In the genomic region with DNA sequence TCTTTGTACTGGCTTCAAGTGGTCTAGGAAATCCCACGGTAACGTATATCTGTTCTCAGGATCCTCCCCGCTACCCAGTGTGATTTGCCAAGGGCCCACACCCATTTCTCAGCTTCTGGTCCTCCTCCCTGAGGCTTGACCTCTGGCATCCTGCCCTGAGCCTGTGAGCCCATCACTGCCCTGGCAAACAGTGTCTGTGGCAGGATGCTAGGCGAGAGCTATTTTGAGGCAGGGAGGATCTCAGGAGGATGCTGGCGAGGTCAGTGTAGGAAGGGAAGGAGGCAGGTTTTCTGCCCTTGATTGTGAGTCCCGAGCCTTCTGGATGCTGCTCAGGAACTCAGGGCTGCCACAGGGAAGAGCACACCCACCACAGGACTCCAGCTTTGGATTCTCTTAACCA, we compare ENCODE assay signal across 13 mouse cellular contexts. TPM values are rescaled to one million over a fixed set of nuclear protein-coding genes. Genes with fewer than 3 reads are reported as not detected.
A peak's percentile ranks its signal among the peaks of the same experiment; 100 is the strongest.
DNase-seq lines count a peak whose midpoint lies in the region; ATAC-seq and TF ChIP-seq lines count a peak whose summit lies in the region.
"Had no signal": no experiment of that assay in that cellular context is flagged by ENCODE, and none has a peak within 500 bp of the region (broad histone marks: within the 10 kb centered on the region; RNA-seq: fewer than 3 reads in every experiment).

No protein-coding gene starts in this region.

- H3K27ac ChIP-seq in kidney, postnatal 0 days = 0 out of 2 replicates have a peak overlapping the region, but pooled peaks have one; percentile 44
- H3K27ac ChIP-seq in hindbrain, embryonic 16.5 days (ENCODE audit: low read depth, low read length) = no peak overlapping the region
- H3K27ac ChIP-seq: forebrain, embryonic 10.5 days; hindbrain, embryonic 15.5 days; left cerebral cortex, adult 2 months; liver, embryonic 13.5 days had no signal

- no peak overlapping the region for H3K9ac ChIP-seq in kidney, postnatal 0 days (ENCODE audit: low read depth, low read length)
- H3K9ac ChIP-seq in hindbrain, embryonic 16.5 days (ENCODE audit: low read depth, low read length) = no peak overlapping the region
- H3K9ac ChIP-seq: hindbrain, embryonic 15.5 days; liver, embryonic 13.5 days had no signal

- no peaks in the 10 kb centered on the region for H3K36me3 ChIP-seq in kidney, postnatal 0 days (ENCODE audit: insufficient read depth, low read length)
- H3K36me3 ChIP-seq in hindbrain, embryonic 16.5 days (ENCODE audit: control insufficient read depth, insufficient read depth, low read length) = no peaks in the 10 kb centered on the region
- H3K36me3 ChIP-seq: forebrain, embryonic 10.5 days; hindbrain, embryonic 15.5 days; liver, embryonic 13.5 days had no signal

- H3K4me1 ChIP-seq in kidney, postnatal 0 days (replicated peaks; ENCODE audit: insufficient read depth, low read length) = no peaks in the 10 kb centered on the region
- H3K4me1 ChIP-seq in hindbrain, embryonic 16.5 days (ENCODE audit: control insufficient read depth, insufficient read depth, low read depth, low read length) = no peaks in the 10 kb centered on the region; the same call in 1 of the 2 replicates
- H3K4me1 ChIP-seq: hindbrain, embryonic 15.5 days; liver, embryonic 13.5 days had no signal

- H3K27me3 ChIP-seq in kidney, postnatal 0 days (ENCODE audit: insufficient read depth, low read length) = no peaks in the 10 kb centered on the region
- H3K27me3 ChIP-seq in hindbrain, embryonic 16.5 days (replicated peaks; ENCODE audit: control insufficient read depth, insufficient read depth, low read length) = no peaks in the 10 kb centered on the region
- H3K27me3 ChIP-seq: hindbrain, embryonic 15.5 days; liver, embryonic 13.5 days had no signal

- DNase-seq in adrenal gland, adult 18-20 months (ENCODE audit: low spot score in 2 of 2) = peak; percentile 22 to 49
- peak; percentile 51 for DNase-seq in adrenal gland, adult 8-10 months
- peak; percentile 81 to 82 for DNase-seq in cerebellum, postnatal 14 days
- DNase-seq in kidney, postnatal 0 days (ENCODE audit: low spot score) = peak; percentile 46
- DNase-seq in thymus, postnatal 25 days = no peak
- DNase-seq in spleen, postnatal 36 days (ENCODE audit: low spot score in 2 of 2) = no peak
- DNase-seq: gastrocnemius, postnatal 10 days; liver, embryonic 13.5 days had no signal

- ATAC-seq in kidney, postnatal 0 days (replicated peaks; ENCODE audit: low FRiP score, low read depth) = no peak
- ATAC-seq in hindbrain, embryonic 16.5 days = no peak

- H3K9me3 ChIP-seq in kidney, postnatal 0 days (replicated peaks; ENCODE audit: low read length) = no peaks in the 10 kb centered on the region
- no peaks in the 10 kb centered on the region for H3K9me3 ChIP-seq in hindbrain, embryonic 16.5 days (ENCODE audit: control insufficient read depth, low read length)
- H3K9me3 ChIP-seq: forebrain, embryonic 10.5 days; hindbrain, embryonic 15.5 days; liver, embryonic 13.5 days had no signal

- 61% methylated on average over 6 of the region's 6 CpGs for WGBS in kidney, postnatal 0 days
- WGBS in hindbrain, embryonic 16.5 days = 68% methylated on average over 6 of the region's 6 CpGs

- no peak overlapping the region for H3K4me2 ChIP-seq in kidney, postnatal 0 days (ENCODE audit: low read length)
- no peak overlapping the region for H3K4me2 ChIP-seq in hindbrain, embryonic 16.5 days (ENCODE audit: low read length)
- H3K4me2 ChIP-seq: hindbrain, embryonic 15.5 days; liver, embryonic 13.5 days; midbrain, embryonic 11.5 days had no signal

- no peak for TF ChIP-seq CTCF in kidney, postnatal 0 days (IDR thresholded peaks at IDR 0.05; ENCODE audit: low read depth)

- H3K4me3 ChIP-seq in kidney, postnatal 0 days (replicated peaks; ENCODE audit: low read depth, low read length) = no peak overlapping the region
- H3K4me3 ChIP-seq in hindbrain, embryonic 16.5 days (ENCODE audit: low read length) = no peak overlapping the region
- H3K4me3 ChIP-seq: forebrain, embryonic 10.5 days; hindbrain, embryonic 15.5 days; left cerebral cortex, adult 2 months; liver, embryonic 13.5 days had no signal

RNA-seq across cellular contexts. Expression of gene Col13a1, which starts 22.2 kb away (rescaled TPM):
- 10 to 100 TPM in 1 of 2 experiments, 1 to 10 TPM in 1; 5.9 to 11.7 TPM for total RNA-seq in adrenal gland, adult 18-20 months (2021)
- total RNA-seq in adrenal gland, adult 8-10 months (2022) = 10 to 100 TPM in 2 of 4 experiments, 1 to 10 TPM in 2; 7.9 to 12.3 (median 10.3) TPM
- polyA plus RNA-seq in kidney, postnatal 0 days (2015; fragmentation: Nextera tagmentation; extraction: Ambion mirVana) = 5.8 and 7.3 TPM in 2 replicates
- 2.4 and 3.1 TPM in 2 replicates for polyA plus RNA-seq in hindbrain, embryonic 16.5 days (2015; fragmentation: Nextera tagmentation; extraction: Ambion mirVana)

Comparison
In these comparisons a context has a peak if more than half of its experiments do, and no peak if none do; other contexts are left out.
1. DNase-seq: peak in adrenal gland, adult 18-20 months (2 of 2), adrenal gland, adult 8-10 months (single experiment), cerebellum, postnatal 14 days (2 of 2) and kidney, postnatal 0 days (single experiment); none in thymus, postnatal 25 days (single experiment) and spleen, postnatal 36 days (0 of 2).